Mouse (Mus musculus): ENCODE measurements around the gene Duxbl1.
"Not testable (repeated sequence)": the region's sequence is repeated elsewhere in the genome, so short reads cannot be mapped to it uniquely, and the experiment has no call there.

Duxbl1 gene

DNA sequence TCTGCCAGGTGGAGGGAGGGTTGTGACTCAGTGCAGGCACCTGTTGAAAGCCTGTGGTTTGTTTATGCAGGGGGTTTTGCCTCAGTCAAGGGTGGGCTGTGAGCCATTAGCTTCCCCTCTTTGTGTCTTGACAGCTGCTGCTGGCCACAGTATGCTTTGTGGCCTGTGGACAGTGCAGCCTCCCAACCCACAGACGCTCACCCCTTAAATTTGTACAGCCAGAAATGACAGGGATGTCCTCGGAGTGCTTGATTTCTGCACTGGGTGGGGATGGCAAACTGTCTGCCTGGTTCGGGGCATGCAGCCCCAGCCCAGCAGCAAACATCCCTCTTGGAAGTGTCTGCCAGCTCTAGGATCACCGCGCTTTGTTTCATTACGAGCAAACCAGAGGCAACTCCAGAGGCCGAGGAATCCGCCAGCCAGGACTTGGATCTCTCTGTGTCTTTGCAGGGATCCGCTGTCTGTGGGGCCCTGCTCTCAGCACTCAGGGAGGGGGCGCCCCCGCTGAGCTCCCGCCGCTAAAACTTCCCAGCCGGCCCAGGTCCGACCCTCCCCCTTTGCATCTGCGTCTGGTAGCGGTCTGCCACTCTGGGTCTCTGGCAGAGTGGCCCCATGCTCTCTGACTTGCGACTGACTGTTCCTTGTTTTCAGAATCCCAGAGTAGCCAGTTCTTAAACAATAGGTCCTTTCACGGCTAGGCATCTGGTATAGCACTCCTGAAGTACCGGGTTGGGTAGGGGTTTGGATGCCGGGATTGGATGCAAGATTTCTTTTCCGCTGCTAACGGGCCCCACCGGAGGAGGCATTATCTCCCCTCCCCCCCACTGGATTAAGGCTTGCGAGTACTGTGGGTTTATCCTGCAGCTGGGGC, at the start of gene Duxbl1:
Gene Duxbl1 (plus strand): TSS at position 207 of the 871 bp plus-strand sequence.
- CTCF ChIA-PET, POLR2A ChIA-PET: not testable (repeated sequence)

DNA sequence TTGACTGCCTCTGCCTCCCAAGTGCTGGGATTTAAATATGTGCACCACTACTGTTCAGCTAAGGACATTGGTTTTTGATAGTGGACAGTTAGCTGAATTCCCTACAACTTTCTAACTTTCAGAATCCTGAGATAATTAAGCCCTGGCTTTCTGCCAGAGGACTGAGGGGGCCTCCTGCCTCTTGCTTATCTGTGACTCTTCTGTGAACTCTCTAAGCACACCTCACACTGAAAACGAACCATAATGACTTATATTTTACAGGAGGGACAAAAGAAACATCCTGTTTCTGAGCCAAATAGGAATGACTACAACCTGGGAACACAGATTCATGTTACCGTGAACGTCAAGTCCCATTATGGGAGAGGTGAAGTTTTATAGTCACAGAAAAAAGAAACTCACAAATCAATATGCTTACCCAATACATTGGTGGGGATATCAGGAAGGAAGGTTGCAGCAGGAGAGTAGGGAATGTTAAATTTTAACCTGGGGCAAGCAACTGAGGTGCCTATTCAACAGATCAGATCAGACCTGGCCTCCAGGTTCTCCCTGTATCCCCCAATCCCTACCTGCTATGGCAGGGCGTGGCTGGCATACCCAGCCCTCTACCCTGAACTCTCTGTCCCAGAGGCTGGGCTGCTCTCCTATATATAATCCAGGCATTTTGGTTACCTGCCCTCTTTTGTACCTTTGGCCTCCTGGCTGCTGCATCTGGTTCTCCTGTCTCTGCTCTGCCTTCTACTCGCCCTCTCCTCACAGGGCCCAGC, 41.3 kb upstream of the Duxbl1 start:
- POLR2A ChIA-PET, CTCF ChIA-PET: not testable (repeated sequence)

DNA sequence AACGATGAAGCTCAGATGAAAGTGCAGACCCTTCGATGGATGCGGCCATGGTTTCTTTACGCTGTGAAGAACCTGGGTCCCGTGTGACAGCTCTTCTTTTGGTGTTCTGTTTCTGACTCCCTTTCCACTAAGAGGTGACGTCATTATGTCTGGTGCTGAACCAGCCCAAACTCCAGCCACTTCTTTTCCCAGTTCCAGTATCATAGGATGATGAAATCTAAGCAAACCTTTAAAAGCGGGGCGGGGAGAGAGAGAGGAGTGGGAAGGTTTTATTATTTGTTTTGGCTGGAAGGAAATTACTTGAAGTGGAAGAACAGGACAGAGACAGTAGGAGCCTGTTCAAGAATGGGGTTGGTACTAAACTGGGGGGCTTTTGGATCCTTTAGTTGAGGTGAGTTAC, 40.4 kb upstream of the Duxbl1 start, which contains the start of gene Cphx1:
Gene Cphx1 (plus strand): TSS at position 301 of the 400 bp plus-strand sequence.
- CTCF ChIA-PET, POLR2A ChIA-PET: not testable (repeated sequence)

DNA sequence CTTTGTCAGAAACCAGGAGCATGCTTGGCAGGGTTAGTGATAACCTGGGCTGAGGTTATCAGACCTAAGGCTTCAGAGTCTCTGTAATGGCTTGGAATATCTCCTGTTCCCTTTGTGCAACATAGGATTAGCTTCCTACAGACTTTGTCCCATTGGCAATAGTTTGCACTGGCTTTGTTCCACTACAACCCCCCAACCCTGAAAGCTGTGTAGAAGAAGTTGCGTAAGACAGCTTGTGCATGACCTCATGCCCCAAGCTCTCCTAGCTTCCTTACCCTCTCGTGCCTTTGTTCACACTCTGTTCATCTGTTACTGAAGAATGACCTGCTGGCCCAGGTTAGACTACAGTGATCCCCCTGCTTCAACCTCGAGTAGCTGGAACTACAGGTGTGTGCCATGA, 20.5 kb upstream of the Duxbl1 start:
- POLR2A ChIA-PET, CTCF ChIA-PET: not testable (repeated sequence)

DNA sequence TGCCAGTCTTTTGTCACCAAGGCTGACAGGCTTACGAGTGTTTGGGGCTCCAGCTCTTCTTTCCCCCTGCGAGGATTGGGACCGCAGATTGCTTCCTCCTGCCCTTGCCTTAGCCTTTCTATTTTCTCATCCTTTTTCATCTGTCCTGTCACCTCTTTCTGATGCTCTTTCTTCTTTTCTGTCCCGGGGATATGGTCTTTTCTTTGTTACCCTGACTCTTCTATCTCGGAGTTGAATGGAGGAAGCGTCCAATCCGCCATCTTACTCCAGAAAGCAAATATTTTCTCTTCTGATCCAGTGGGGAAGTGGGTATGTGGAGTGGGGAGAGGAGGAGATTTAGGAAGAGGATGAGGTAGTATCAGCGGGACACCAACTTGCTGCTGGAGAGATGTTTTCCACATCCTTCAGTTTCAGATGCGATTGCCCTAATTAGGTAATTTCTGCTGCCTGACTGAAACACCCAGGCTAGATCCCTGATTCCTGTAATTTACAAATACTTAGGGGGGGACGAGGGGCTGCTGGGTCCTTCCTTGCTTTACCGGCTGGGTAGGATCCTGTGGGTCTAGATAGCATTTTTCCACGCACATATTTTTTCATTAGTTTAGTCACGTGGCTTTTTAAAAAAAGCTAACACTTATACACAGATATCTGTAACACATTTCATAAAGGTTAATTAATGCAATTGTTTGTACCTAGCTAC, 1.0 kb downstream of the Duxbl1 start:
- POLR2A ChIA-PET, CTCF ChIA-PET: not testable (repeated sequence)

DNA sequence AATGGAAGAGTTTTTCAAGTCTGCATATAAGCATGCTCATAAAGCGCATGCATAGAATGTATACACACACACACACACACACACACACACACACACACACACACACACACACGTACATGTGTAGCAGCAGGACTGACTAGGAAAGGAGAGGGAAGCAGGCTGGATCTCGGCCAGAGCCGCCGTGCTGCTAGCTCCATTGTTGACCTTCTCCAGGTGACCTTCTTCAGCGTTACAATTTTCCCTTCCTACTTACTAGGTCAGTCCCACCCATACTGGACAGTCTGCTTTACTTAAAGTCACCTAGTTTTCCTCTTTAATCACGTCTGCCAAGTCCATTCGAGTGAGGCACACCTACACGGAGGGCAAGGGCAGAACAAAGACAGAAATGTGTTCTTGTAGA, 3.5 kb downstream of the Duxbl1 start:
- CTCF ChIA-PET, POLR2A ChIA-PET: not testable (repeated sequence)

DNA sequence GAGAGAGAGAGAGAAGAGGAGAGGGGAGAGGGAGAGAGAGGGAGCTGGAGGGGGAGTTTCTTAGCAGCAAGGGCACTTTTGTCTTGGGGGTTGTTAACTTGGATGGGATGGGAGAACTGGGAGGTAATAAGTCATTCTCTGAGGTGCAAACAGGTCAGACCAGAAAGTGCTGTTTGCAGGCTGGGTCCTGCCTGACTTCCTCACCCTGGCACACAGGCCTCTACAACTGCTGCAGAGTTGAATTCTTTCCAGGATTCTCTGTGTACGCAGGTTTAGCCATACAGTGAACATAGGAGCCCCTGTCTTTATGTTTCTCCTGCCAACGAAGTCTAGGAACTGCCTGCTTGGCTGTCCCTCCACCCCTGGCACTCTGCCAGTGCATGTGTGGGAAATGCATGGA, 29.1 kb downstream of the Duxbl1 start:
- POLR2A ChIA-PET, CTCF ChIA-PET: not testable (repeated sequence)

DNA sequence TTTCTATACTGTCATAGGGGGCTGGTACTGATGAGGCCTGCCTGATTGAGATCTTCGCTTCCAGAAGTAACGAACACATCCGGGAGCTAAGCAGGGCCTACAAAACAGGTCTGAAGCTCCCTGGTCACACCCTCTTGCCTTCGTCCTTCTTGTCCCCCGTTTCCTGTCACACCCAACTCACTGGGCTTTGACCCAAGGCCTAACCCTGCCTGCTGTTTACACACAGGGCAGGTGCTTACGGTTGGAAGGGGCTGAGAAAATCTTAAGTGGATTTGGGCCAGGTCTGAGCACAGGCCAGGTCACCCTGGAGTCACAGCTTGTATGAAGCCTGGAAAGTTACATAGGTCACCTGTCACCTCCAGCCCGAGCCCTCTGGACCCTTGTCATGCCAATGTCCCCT, 38.0 kb downstream of the Duxbl1 start:
- CTCF ChIA-PET, POLR2A ChIA-PET: not testable (repeated sequence)

DNA sequence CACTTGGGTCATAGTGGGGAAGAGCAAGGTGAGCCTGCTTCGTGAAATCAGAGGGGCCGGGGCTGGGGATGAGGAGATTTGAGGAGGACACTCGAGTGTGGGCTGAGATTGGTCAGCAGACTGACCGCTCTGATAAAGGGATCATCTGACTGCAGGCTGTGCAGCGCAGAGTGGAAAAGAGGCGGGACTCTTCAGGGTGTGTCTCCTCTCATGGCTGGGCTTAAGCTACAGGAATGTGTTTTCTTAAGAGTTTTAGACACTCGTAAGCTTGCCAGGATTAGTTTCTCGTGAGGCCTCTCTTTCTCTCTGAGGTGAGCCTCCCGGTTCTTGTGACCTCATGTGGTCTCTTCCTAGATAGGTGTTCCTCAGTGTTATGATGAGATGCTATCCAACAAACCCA, 43.2 kb downstream of the Duxbl1 start:
- CTCF ChIA-PET, POLR2A ChIA-PET: not testable (repeated sequence)

DNA sequence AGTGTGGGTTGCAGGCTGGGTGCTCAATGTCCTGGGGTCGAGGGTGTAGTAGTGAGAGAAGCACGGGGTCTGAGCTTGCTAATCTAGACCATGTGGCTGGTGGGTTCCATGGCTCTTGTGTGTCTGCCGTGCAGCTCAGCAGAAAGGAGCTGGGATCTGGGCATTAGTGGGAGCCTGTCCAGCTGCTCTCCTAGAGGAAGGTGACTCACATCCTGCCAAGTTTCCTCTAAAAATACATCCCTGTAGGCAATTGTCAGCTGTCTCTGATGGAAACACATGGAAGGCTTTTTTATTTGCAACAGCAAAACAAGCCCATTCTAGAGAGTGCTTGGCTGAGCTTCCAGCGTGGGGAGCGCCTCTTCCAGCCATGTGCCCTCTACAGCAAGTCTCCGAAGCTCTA, 44.5 kb downstream of the Duxbl1 start:
- POLR2A ChIA-PET, CTCF ChIA-PET: not testable (repeated sequence)

DNA sequence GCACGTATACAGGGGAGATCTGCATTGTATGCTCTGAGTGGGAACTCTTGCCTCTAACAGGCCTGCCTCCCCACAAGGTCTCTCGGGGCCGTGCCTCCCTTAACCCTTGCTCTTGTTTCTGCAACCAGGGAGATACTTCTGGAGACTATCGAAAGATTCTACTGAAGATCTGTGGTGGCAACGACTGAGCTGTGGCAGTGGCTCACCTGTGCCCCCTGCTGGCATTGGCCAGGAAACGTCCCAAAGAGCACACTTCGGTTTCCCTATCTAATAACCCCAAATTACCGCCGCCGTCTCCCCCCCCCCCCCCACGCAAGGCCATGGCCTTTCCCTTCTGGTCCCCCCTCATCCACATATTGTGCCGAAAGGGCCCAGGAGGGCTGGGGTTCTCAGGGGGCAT, 47.3 kb downstream of the Duxbl1 start:
- CTCF ChIA-PET, POLR2A ChIA-PET: not testable (repeated sequence)

DNA sequence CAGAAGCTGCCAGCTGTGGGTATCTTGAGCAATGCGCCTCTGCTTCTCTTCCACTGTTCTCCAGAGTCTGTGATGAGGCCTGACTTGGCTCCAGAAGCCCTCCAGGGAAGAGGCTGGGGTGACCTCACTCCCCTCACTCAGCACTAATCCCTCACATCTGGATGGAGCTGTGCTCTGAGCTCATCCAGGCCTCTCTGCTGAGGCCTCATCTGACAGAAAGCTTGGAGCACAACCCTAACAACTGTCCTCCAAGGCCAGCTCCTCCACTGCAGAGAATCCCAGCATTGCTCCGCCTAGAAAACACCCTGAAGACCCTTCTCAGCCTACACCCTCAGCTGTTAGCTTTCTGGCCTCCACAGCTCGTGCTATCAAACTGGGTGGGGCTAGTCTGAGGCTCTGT, 56.0 kb downstream of the Duxbl1 start:
- POLR2A ChIA-PET = not testable (repeated sequence)

DNA sequence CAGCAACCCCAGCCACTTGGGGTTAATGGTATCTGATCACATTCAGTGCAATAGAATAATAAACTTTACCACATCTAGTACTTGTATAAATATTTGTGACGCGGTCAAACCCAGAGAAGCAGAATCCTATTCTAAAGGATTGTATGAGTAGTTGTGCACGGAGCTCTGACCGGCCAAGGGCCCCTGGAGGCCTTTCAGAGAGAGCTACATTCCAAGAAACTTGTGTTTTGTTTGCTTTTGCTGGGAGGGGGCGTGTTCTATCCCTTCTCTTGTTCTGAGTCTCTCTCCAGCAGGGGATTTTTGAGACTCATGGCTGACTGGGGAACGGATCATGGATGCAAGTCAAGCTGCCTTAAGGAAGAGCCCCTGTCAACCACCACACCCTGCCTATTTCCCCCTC, 57.1 kb downstream of the Duxbl1 start:
- POLR2A ChIA-PET, CTCF ChIA-PET: not testable (repeated sequence)

More for the DNA sequence above, 56.0 kb downstream of the Duxbl1 start:
- CTCF ChIA-PET = not testable (repeated sequence)
